Mouse (Mus musculus): ENCODE data around the gene Tma7. TPM values are rescaled to one million over a fixed set of nuclear protein-coding genes. Genes with fewer than 3 reads are reported as not detected.
A peak's percentile ranks its signal among the peaks of the same experiment; 100 is the strongest.

Tma7 gene
- polyA plus RNA-seq, 1 experiment from 2014 or later = 733 TPM

DNA sequence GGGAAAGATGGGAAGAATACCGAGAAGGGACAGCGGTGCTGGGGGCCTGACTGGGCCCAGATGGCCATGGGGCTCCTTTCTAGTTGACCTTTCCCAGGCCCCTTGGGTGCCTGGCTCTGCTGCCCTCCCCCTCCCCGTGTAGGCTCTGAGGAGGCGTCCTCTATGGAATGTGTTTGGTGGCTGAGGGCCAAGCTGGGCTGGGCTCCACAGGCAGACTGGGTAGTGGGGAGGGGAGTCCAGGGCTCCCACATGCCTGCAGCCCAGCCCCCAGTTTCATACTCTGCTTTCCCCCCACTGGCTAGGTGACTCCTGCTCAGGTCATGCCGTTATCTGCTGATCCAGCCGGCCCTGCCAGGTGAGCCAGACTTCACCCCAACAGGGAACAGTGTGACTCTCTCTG lies 16.6 kb upstream of the Tma7 start:
- Histone ChIP-seq H3K9ac (replicated peaks; ENCODE audit: low read length) (peak overlapping the region; percentile 97; the same call in 1 of the 2 replicates), H3K27ac (replicated peaks; ENCODE audit: low read depth, low read length) (peak overlapping the region; percentile 100; the same call in 1 of the 2 replicates), H3K27me3 (ENCODE audit: control insufficient read depth, insufficient read depth, low read length) (no peaks in the 10 kb centered on the region), H3K9me3 (ENCODE audit: control insufficient read depth, low read length) (no peaks in the 10 kb centered on the region), H3K4me1 (ENCODE audit: control insufficient read depth, insufficient read depth, low read length) (peaks cover 36% of the 10 kb centered on the region), H3K36me3 (ENCODE audit: control insufficient read depth, insufficient read depth, low read length) (peaks cover 45% of the 10 kb centered on the region), H3K4me2 (ENCODE audit: low read length) (peak overlapping the region; percentile 97), H3K4me3 (replicated peaks; ENCODE audit: low read depth, low read length) (no peak overlapping the region)
- ATAC-seq (ENCODE audit: low FRiP score, low TSS enrichment) = no peak
- 57% methylated on average over 6 of the region's 6 CpGs for WGBS
- peak; percentile 62 for DNase-seq

DNA sequence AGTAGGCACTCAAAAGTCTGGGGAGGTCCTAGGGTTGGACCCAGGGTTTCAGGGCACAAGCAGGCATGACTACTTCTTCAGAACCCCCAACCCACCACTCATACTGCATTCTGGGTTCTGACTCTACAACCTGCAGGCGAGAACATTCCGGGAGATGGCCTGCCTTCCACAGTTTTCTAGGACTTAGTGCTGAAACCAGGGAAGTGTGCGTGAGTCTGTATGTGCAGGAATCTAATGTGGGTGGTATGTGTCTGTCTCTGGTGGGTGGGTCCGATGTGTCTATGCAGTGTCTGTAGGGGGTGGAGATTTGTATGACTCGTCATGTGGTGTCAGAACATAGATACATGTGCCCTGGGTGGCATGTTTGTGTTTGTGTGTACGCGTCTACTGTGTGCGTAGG lies 16.0 kb upstream of the Tma7 start:
- Histone ChIP-seq H3K4me3 (replicated peaks; ENCODE audit: low read depth, low read length) (peak overlapping the region; percentile 76), H3K4me2 (ENCODE audit: low read length) (peak overlapping the region; percentile 97), H3K36me3 (ENCODE audit: control insufficient read depth, insufficient read depth, low read length) (peaks cover 39% of the 10 kb centered on the region), H3K4me1 (ENCODE audit: control insufficient read depth, insufficient read depth, low read length) (peaks cover 39% of the 10 kb centered on the region), H3K9me3 (ENCODE audit: control insufficient read depth, low read length) (no peaks in the 10 kb centered on the region), H3K9ac (replicated peaks; ENCODE audit: low read length) (peak overlapping the region; percentile 97; the same call in 1 of the 2 replicates), H3K27me3 (ENCODE audit: control insufficient read depth, insufficient read depth, low read length) (no peaks in the 10 kb centered on the region), H3K27ac (replicated peaks; ENCODE audit: low read depth, low read length) (peak overlapping the region; percentile 100)
- ATAC-seq (ENCODE audit: low FRiP score, low TSS enrichment) = no peak
- no peak for DNase-seq
- 88% methylated on average over 8 of the region's 8 CpGs for WGBS

DNA sequence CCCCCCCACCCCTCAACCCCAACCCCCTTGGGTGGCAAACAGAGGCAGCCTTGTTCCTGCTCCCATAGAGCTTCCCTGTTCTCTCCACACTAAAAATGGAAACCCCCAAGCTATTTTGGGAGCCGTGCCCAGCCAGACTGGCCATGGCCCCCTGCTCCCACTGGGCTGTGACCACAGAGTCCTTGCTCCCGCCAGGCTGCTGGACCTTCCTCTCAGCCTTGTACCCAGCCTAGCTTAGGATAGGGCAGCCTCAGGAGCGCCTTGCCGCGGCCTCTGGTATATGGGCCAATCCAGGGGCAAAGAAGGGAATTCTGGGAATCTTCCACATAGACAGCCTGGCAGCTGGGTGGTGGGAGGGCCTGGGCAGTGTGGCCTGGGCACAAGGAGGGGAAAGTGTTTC lies 15.4 kb upstream of the Tma7 start:
- no peaks in the 10 kb centered on the region for H3K27me3 ChIP-seq (ENCODE audit: control insufficient read depth, insufficient read depth, low read length)
- peak; percentile 48 for DNase-seq
- peaks cover 34% of the 10 kb centered on the region for H3K36me3 ChIP-seq (ENCODE audit: control insufficient read depth, insufficient read depth, low read length)
- H3K4me3 ChIP-seq (replicated peaks; ENCODE audit: low read depth, low read length) = peak overlapping the region; percentile 76
- H3K9me3 ChIP-seq (ENCODE audit: control insufficient read depth, low read length) = no peaks in the 10 kb centered on the region
- 52% methylated on average over 5 of the region's 5 CpGs for WGBS
- peak overlapping the region; percentile 97 for H3K4me2 ChIP-seq (ENCODE audit: low read length)
- ATAC-seq (ENCODE audit: low FRiP score, low TSS enrichment) = no peak
- peak overlapping the region; percentile 100 for H3K27ac ChIP-seq (replicated peaks; ENCODE audit: low read depth, low read length)
- peak overlapping the region; percentile 97 for H3K9ac ChIP-seq (replicated peaks; ENCODE audit: low read length)
- H3K4me1 ChIP-seq (ENCODE audit: control insufficient read depth, insufficient read depth, low read length) = peaks cover 39% of the 10 kb centered on the region

DNA sequence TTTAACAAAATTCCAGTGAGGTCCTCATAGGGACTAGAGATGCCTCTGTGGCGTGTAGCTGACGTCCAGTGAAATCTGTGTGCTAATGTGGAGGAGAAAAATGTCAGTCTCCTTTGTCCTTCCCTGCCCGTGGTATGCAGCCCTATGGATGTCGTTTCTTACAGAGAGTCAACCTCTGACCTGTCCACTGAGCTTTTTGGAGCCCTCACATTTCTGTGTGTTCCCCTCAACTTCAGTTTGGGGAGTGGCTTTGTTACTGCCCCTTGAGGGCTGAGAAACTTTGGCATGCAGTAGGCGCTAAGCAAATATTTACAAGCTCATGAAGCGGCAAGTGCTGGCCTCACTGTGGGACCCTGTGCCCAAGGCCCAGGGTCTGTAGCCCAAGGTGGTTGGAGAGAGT lies 14.9 kb upstream of the Tma7 start:
- DNase-seq (peak; percentile 30), ATAC-seq (ENCODE audit: low FRiP score, low TSS enrichment) (no peak)
- Histone ChIP-seq H3K9ac (replicated peaks; ENCODE audit: low read length) (peak overlapping the region; percentile 97), H3K4me2 (ENCODE audit: low read length) (peak overlapping the region; percentile 97), H3K4me1 (ENCODE audit: control insufficient read depth, insufficient read depth, low read length) (peaks cover 39% of the 10 kb centered on the region), H3K9me3 (ENCODE audit: control insufficient read depth, low read length) (no peaks in the 10 kb centered on the region), H3K27me3 (ENCODE audit: control insufficient read depth, insufficient read depth, low read length) (no peaks in the 10 kb centered on the region), H3K27ac (replicated peaks; ENCODE audit: low read depth, low read length) (peak overlapping the region; percentile 100), H3K36me3 (ENCODE audit: control insufficient read depth, insufficient read depth, low read length) (peaks cover 28% of the 10 kb centered on the region), H3K4me3 (replicated peaks; ENCODE audit: low read depth, low read length) (peak overlapping the region; percentile 76)
- 6% methylated on average over 6 of the region's 6 CpGs for WGBS

DNA sequence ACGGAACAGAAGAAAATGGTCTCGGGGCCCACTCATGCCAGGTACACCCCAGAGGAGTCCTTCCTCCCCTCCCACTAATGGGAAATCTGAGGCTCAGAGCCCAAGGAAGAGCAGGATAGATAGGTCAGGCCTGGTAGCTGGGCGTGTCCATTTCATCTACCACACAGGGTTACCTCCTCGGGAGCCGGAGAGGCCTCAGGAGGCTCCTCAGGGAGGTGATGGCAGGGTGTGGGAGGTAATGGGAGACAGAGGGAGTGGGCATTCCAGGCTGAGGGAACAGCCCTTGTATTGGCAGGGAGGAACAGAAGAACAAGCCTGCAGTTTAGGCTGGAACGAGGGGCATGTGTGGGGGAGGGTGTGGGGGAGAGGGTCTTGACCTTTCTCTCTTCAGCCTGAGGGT lies 14.5 kb upstream of the Tma7 start:
- Histone ChIP-seq H3K27ac (replicated peaks; ENCODE audit: low read depth, low read length) (peak overlapping the region; percentile 100), H3K9me3 (ENCODE audit: control insufficient read depth, low read length) (no peaks in the 10 kb centered on the region), H3K27me3 (ENCODE audit: control insufficient read depth, insufficient read depth, low read length) (no peaks in the 10 kb centered on the region), H3K4me3 (replicated peaks; ENCODE audit: low read depth, low read length) (peak overlapping the region; percentile 76), H3K4me2 (ENCODE audit: low read length) (peak overlapping the region; percentile 97), H3K9ac (replicated peaks; ENCODE audit: low read length) (peak overlapping the region; percentile 97), H3K4me1 (ENCODE audit: control insufficient read depth, insufficient read depth, low read length) (peaks cover 39% of the 10 kb centered on the region), H3K36me3 (ENCODE audit: control insufficient read depth, insufficient read depth, low read length) (peaks cover 27% of the 10 kb centered on the region)
- ATAC-seq (ENCODE audit: low FRiP score, low TSS enrichment) (no peak), DNase-seq (peak; percentile 55)
- 10% methylated on average over 6 of the region's 6 CpGs for WGBS

DNA sequence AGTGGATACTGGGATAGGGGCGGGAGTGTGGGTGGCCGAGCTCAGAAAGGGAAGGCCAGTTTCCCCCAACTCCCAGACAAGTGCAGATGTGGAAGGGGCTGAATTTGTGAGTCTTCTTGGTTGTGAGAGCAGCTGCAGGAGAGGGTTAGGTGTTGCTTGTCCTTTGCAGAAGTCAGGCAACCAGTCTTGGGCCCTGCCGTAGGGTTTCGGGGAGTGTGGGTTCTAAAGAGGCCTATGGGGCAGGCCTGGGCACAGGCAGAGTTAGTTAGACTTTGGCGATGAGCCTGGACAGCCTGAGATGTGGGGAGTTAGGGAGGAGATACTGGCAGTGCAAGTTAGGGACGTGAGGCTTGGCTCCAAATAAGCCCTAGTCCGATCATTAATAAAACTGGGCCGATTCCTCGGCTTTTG lies 13.9 kb upstream of the Tma7 start:
- Histone ChIP-seq H3K27ac (replicated peaks; ENCODE audit: low read depth, low read length) (peak overlapping the region; percentile 100), H3K36me3 (ENCODE audit: control insufficient read depth, insufficient read depth, low read length) (peaks cover 29% of the 10 kb centered on the region), H3K4me1 (ENCODE audit: control insufficient read depth, insufficient read depth, low read length) (peaks cover 39% of the 10 kb centered on the region), H3K4me3 (replicated peaks; ENCODE audit: low read depth, low read length) (peak overlapping the region; percentile 76), H3K9ac (replicated peaks; ENCODE audit: low read length) (peak overlapping the region; percentile 97), H3K9me3 (ENCODE audit: control insufficient read depth, low read length) (no peaks in the 10 kb centered on the region), H3K27me3 (ENCODE audit: control insufficient read depth, insufficient read depth, low read length) (no peaks in the 10 kb centered on the region), H3K4me2 (ENCODE audit: low read length) (peak overlapping the region; percentile 97)
- DNase-seq (no peak), ATAC-seq (ENCODE audit: low FRiP score, low TSS enrichment) (no peak; the same call in 1 of the 2 replicates)
- 4% methylated on average over 9 of the region's 9 CpGs for WGBS

DNA sequence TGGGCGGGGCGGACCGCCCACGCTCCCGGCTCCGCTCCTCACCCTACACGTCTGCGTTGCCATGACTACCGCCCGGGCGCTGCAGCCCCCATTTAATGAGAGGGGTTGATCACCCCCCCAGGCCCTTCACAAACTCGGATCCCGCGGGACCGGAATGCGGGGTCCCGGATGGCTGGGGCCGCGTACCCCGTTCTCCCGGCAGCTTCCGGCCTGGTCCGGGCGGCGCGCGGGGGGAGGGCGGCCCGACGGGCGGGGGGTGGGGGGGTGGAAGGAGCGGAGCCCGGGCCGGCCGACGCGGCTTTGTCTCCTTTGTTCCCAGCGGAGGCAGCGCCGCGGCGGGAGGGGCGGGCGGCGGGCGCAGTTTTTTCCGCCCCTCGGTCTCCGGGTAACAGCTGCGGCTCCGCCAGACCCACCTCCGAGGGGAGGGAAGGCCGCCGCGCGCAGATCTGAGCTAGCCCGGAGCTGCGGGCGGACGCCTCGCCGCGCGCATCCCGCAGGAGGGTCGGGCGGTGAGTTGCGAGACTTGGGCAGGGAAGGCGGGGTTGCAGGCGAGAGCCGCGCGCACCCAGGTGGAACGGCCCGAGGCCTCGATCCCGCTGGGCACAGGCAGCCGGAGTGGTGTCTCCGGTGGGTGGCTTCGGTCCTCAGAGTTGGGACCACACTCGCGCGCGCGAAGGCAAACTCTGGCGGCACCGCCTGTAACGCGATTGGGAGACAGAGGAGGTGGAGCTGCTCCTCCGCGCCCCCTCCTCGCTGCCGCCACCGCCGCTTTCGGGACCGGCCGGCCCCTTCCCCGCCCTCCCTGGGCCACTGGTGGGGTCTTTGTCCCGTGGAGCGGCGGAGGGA lies 13.0 kb upstream of the Tma7 start, which contains the start of gene Plxnb1:
TSS of gene Plxnb1 (plus strand) at position 253 of the 846 bp plus-strand sequence.
- peak within 1 kb of the TSS; percentile 76 for H3K4me3 ChIP-seq (replicated peaks; ENCODE audit: low read depth, low read length)
- peak within 1 kb of the TSS; percentile 100 for H3K27ac ChIP-seq (replicated peaks; ENCODE audit: low read depth, low read length)
- peaks cover 39% of the 10 kb centered on the region for H3K4me1 ChIP-seq (ENCODE audit: control insufficient read depth, insufficient read depth, low read length)
- ATAC-seq (ENCODE audit: low FRiP score, low TSS enrichment) (peak; percentile 71), DNase-seq (peak; percentile 89)
- WGBS = under 1% methylated on average over 96 of the region's 102 CpGs
- peak within 1 kb of the TSS; percentile 97 for H3K9ac ChIP-seq (replicated peaks; ENCODE audit: low read length)
- H3K4me2 ChIP-seq (ENCODE audit: low read length) = peak within 1 kb of the TSS; percentile 97
- H3K36me3 ChIP-seq (ENCODE audit: control insufficient read depth, insufficient read depth, low read length) = peaks cover 31% of the 10 kb centered on the region
- H3K27me3 ChIP-seq (ENCODE audit: control insufficient read depth, insufficient read depth, low read length) = no peaks in the 10 kb centered on the region
- H3K9me3 ChIP-seq (ENCODE audit: control insufficient read depth, low read length) = no peaks in the 10 kb centered on the region

DNA sequence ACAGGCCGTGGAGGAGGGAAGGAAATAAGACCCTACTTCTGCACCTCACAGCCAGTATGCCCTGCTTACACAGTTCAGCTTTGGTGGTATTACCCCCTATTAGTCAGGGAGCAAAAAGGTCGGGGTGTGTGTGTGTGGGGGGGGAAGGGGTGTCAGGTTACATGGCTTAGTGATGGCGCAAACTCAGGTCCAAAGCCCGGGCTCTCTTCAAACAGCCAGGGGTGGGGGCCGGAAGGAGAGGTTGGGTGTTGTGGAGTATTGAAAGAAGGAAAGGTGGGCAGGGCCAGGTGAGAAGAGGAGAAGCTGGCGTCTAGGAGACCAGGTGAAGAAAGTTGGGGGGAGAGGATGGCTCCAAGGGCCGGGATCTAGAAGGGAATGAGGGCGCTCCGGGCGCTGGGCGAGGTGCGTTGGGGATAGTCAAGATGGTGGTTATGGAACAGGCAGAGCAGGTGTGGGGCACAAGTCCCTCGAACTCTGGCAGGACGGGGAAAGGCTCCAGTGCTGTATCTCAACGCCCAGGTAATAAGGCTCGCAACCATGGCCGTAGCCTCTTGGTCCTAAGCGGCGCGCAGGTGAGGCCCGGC lies 12.3 kb upstream of the Tma7 start:
- Histone ChIP-seq H3K4me3 (replicated peaks; ENCODE audit: low read depth, low read length) (peak overlapping the region; percentile 76), H3K4me2 (ENCODE audit: low read length) (peak overlapping the region; percentile 97), H3K36me3 (ENCODE audit: control insufficient read depth, insufficient read depth, low read length) (peaks cover 31% of the 10 kb centered on the region), H3K9ac (replicated peaks; ENCODE audit: low read length) (peak overlapping the region; percentile 97), H3K27me3 (ENCODE audit: control insufficient read depth, insufficient read depth, low read length) (no peaks in the 10 kb centered on the region), H3K27ac (replicated peaks; ENCODE audit: low read depth, low read length) (peak overlapping the region; percentile 100), H3K9me3 (ENCODE audit: control insufficient read depth, low read length) (no peaks in the 10 kb centered on the region), H3K4me1 (ENCODE audit: control insufficient read depth, insufficient read depth, low read length) (peaks cover 39% of the 10 kb centered on the region)
- no peak for DNase-seq
- WGBS = 1% methylated on average over 21 of the region's 21 CpGs
- no peak; the same call in 1 of the 2 replicates for ATAC-seq (ENCODE audit: low FRiP score, low TSS enrichment)

All from midbrain, embryonic 14.5 days (tissue).